Mouse (Mus musculus) layer of hippocampus, postnatal 14 days (tissue): ENCODE results near the gene Wfdc5. TPM values are rescaled to one million over a fixed set of nuclear protein-coding genes. Genes with fewer than 3 reads are reported as not detected.

Experiments
- DNase-seq, 2 experiments: peaks; one replicate each; pipeline ENCODE4 v3.0.0; 2021 to 2022; ENCODE audit warnings: low spot score in 2 of 2, mixed read lengths in 1 of 2
- total RNA-seq, 2 experiments: library from RNA; stranded (reverse); gene quantifications; 2 replicates each; pipeline ENCODE4 v1.2.3; 2021

Wfdc5 gene
- total RNA-seq, 2 experiments from 2014 or later: not detected

DNA sequence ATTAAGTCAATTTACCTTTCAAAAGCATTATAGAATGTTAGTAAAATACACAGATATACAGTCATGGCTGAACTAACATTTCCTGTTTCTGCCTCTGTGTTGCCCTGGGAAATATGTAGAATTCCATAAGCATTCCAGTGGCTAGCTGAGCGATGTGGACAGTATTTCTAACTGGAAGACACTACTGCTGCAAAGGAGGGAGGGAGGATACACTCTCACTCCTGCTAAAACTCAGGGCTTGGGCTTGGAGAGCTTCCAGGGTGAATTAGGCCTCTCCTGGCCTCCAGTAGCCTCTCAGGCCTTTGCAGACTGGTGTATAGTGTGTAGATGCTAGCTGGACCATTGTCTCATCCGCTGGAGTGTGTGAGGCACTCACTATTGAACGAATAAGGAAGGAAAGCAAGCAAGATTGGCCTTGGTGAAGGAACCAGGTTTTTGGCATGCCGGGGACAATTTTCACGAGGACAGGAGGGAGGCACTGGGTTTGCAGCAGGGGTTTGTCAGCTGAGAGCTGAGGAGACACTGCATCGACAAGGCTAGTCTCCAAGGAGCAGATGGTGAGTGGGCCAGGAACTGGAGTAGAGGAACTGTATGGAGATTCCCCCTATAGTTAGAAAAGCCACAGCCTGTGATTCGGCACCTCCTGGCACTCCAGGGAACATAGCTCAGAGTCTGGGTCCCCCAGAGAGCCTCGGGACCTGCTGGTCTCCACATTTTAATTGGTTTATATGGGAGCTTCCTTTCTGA, 7.7 kb downstream of the Wfdc5 start:
- peak in 1 of 2 experiments; percentile 63 for DNase-seq

GRCm38 (mm10) chr2:164173394-164173793, 9.1 kb downstream of the Wfdc5 start:
- no peak for DNase-seq

- no peak for DNase-seq
Measured at GRCm38 (mm10) chr2:164170902-164171301, 11.6 kb downstream of the Wfdc5 start, which contains the start of gene Kcns1. Kcns1 (minus strand) TSS chr2:164171113.

- no peak for DNase-seq
Measured at GRCm38 (mm10) chr2:164170326-164170725, 12.2 kb downstream of the Wfdc5 start.

- peak; percentile 13 to 37 for DNase-seq
Measured at GRCm38 (mm10) chr2:164168571-164168946, 14.0 kb downstream of the Wfdc5 start.

- DNase-seq: no peak
Measured at GRCm38 (mm10) chr2:164167752-164168570, 14.6 kb downstream of the Wfdc5 start.

- no peak for DNase-seq
Measured at GRCm38 (mm10) chr2:164164941-164165340, 17.6 kb downstream of the Wfdc5 start.

- no peak for DNase-seq
Measured at GRCm38 (mm10) chr2:164161515-164162055, 21.0 kb downstream of the Wfdc5 start.

DNA sequence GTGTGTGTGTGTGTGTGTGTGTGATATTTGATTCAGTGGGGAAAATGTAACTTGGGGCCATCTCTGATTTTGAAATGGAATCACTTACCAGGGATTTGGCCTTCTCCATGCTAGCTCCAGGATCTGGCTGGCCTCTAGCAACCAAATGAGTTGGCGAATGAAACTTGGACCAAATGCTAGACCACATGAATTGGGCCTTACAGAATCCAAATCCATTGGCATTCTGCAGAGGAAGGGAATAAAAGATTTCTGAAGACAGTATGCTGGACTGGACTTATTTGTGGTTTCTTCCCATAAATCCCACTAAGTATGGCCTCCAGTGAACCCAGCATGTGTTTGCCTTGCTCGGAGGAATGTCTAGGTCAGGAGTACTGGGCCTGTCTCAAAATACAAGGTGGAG, 23.7 kb downstream of the Wfdc5 start:
- DNase-seq: peak in 1 of 2 experiments; percentile 30

DNA sequence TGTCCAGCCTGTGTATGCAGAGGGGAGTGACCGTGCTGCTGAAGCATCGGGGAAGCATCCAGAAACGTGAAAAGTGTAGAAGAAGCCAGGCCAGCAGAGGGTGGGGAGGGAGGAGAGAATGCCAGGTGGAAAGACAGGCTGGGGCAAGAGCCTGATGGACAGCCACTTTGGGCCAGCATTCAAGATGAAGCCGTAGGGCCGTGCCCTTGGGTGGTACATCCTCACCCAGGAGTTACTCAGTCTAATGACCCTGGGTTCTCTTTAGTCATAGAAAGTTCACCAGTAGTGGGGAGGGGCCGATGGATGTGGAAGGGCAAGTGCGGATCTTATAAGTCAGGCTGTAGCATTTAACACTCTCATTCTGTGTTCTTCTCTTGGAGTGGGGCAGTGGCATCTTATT, 26.4 kb downstream of the Wfdc5 start:
- no peak for DNase-seq

DNA sequence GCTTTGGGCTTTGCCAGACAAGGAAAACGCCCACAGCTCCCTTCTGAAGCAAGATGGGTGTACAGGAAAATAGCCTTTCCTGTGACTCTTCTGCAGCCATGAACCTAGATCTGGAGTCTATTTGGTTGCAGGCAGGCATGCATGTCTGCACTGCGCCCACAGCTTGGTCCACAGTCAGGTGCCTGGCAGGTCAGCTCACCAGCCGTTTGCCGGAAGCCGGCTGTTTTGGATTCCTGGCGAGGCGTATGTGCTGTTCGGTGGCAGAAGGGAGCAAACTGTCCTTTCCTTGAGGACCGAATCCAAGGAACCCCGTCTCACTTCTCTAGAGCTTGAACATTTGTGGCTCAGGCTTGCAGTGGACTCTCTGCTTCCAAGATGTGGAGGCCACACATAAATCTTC, 28.5 kb downstream of the Wfdc5 start:
- no peak for DNase-seq

GRCm38 (mm10) chr2:164152341-164152740, 30.2 kb downstream of the Wfdc5 start:
- DNase-seq: no peak

DNA sequence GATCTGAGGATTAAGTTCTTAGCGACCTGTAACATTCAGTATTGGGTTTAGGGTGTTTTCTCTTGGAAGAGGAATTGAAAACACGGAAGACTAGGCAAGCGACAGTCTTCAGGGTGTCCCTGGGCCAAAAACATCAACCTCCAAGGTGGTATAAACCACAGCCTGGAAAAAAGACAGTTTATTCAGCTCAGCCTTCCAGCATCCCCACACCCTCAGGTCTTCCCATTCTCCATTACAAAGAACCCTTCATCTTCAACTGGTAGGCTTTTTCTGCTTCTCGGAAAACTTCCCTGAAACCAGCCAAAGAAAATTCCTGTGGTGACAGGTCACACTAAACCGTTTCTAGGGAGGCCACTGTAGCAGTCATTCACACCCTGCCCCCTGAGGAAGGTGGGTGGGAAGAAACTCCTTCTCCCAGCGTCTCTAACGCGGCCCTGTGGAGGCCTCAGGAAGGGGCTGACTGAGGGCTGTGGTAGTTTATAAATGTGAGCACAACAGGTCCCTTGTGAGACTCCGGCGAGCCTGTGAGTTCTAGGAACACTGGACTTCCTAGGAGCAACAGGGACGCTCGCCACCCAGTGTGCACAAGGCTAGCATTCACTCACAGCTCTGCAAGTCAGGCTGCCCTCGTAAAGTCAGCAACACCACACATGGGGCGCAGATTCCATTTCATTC, 32.3 kb downstream of the Wfdc5 start:
- no peak for DNase-seq

DNA sequence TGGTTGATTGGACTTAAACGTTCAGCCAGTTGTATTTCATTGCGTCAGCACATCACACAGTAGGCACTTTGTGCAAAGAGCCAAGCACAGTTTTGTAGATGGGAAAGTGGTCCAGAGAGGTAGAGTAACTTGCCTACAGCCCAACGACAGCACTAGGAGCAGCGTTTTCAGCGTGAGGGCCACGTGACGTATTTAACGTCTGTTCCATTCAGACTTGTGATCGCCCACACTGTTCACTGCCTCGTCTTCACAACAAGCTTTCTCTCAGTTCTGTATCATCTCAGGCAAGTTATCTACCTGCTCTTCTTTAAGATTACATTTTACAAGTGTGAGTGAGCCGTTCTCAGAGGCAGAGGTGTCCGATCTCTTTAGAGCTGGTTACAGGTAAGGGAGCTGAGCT, 36.0 kb downstream of the Wfdc5 start:
- DNase-seq: no peak

GRCm38 (mm10) chr2:164144541-164144940, 38.0 kb downstream of the Wfdc5 start:
- DNase-seq: no peak

DNA sequence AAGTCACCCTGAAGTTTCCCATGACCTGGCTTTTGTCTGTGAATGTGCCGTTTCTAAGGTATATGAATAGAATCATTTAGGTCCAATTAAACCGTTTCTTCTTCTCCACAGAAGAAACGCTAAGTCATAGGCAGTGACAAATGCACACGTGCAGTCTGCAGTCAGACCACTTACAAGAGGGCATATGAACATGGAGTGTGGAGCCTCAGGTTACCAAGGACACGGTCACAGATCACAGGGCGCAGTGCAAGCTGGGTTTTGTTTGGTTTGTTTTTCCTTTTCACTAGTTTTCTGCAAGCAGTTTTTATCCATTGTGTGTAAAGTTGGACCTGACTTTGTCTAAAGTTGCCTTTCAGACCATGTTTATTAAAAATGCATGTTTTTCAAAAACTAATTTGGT, 38.5 kb downstream of the Wfdc5 start:
- DNase-seq: no peak

- peak; percentile 23 to 50 for DNase-seq
Measured at GRCm38 (mm10) chr2:164142021-164142420, 40.5 kb downstream of the Wfdc5 start.

- peak in 1 of 2 experiments; percentile 27 for DNase-seq
Measured at GRCm38 (mm10) chr2:164137754-164138153, 44.8 kb downstream of the Wfdc5 start.

DNA sequence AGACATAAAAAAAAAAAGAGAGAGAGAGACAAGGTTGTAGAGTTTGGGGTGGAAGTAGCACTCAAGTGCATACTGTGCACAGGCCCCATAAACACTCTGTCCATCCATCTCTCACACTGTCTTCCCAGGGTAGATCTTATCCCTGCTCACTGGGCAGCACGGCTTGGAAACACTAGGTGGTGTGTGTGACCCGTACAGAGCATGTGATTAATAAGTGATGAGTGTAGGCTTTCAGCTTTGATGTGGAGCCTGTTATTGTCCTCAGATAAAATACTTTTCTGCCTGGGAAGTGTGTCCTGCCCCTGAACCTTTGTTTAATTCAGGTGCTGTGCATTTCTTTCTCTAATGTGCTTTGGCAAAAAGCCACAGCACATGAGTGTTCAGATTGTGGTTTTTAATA, 46.1 kb downstream of the Wfdc5 start:
- no peak for DNase-seq

GRCm38 (mm10) chr2:164135367-164135766, 47.2 kb downstream of the Wfdc5 start:
- no peak for DNase-seq

DNA sequence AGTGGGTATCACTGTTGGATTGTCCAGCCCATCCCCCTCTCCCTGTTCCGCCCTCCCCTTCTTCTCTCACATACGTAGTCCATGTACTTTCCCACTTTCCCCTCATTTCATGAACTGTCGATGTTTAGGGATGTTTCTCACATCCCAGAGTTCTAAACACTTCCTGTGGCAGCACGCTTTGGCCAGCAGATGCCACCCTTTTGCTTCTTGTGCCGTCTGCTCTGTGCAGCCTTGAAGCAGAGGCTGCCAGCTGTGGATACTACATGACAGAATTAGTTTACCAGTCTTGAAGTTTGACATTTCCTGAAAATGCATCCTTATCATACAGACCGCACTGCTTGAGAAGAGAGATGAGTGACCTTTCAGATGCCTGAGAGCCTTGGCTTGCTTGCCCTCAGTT, 48.0 kb downstream of the Wfdc5 start:
- peak in 1 of 2 experiments; percentile 40 for DNase-seq

- no peak for DNase-seq
Measured at GRCm38 (mm10) chr2:164131586-164131985, 51.0 kb downstream of the Wfdc5 start.
